In genomic region chr5:25653377-25653776, GRCm38 (mm10) we compare ENCODE assay signal across 27 mouse cellular contexts.
"Had no signal": no experiment of that assay in that cellular context is flagged by ENCODE, and none has a peak within 500 bp of the region (broad histone marks: within the 10 kb centered on the region; RNA-seq: fewer than 3 reads in every experiment).

No protein-coding gene starts in this region.

- H3K4me2 ChIP-seq: hindbrain, embryonic 12.5 days; hindbrain, embryonic 15.5 days; limb, embryonic 15.5 days; liver, embryonic 12.5 days had no signal

- H3K27me3 ChIP-seq: heart, embryonic 15.5 days; hindbrain, embryonic 15.5 days; kidney, embryonic 15.5 days; limb, embryonic 13.5 days; limb, embryonic 15.5 days; liver, embryonic 12.5 days had no signal

- H3K9ac ChIP-seq: heart, embryonic 13.5 days; heart, embryonic 15.5 days; hindbrain, embryonic 12.5 days; hindbrain, embryonic 15.5 days; kidney, embryonic 15.5 days; limb, embryonic 13.5 days; limb, embryonic 15.5 days; liver, embryonic 12.5 days; liver, embryonic 14.5 days had no signal

- H3K4me1 ChIP-seq: liver, embryonic 12.5 days had no signal

- H3K9me3 ChIP-seq: heart, embryonic 13.5 days; heart, embryonic 15.5 days; hindbrain, embryonic 10.5 days; hindbrain, embryonic 12.5 days; hindbrain, embryonic 15.5 days; kidney, embryonic 15.5 days; limb, embryonic 13.5 days; limb, embryonic 15.5 days; liver, embryonic 12.5 days had no signal

- H3K4me3 ChIP-seq: gastrocnemius, adult 2 months; heart, adult 2 months; hindbrain, embryonic 10.5 days; hindbrain, embryonic 12.5 days; hindbrain, embryonic 15.5 days; kidney, embryonic 15.5 days; limb, embryonic 13.5 days; limb, embryonic 15.5 days; liver, embryonic 12.5 days had no signal

- DNase-seq: gastrocnemius, adult 2 months; gastrocnemius, postnatal 10 days; gastrocnemius, postnatal 25 days; heart, postnatal 14 days; heart, postnatal 4 days; kidney, adult 11 months; kidney, adult 2 months; kidney, adult 9 months; kidney, postnatal 14 days; kidney, postnatal 36 days; layer of hippocampus, adult 9-11 months; layer of hippocampus, postnatal 36 days; left cerebral cortex, postnatal 4 days had no signal

- H3K27ac ChIP-seq: gastrocnemius, adult 2 months; heart, adult 2 months; heart, embryonic 13.5 days; heart, embryonic 15.5 days; hindbrain, embryonic 10.5 days; hindbrain, embryonic 12.5 days; hindbrain, embryonic 15.5 days; hindbrain, postnatal 0 days; kidney, embryonic 15.5 days; kidney, postnatal 0 days; limb, embryonic 13.5 days; limb, embryonic 15.5 days; liver, embryonic 12.5 days; liver, embryonic 14.5 days had no signal

- ATAC-seq: hindbrain, postnatal 0 days; intestine, embryonic 16.5 days; liver, embryonic 12.5 days had no signal

- H3K36me3 ChIP-seq: heart, embryonic 13.5 days; heart, embryonic 15.5 days; hindbrain, embryonic 10.5 days; hindbrain, embryonic 12.5 days; hindbrain, embryonic 15.5 days; kidney, embryonic 15.5 days; limb, embryonic 13.5 days; limb, embryonic 15.5 days; liver, embryonic 12.5 days had no signal
